Mouse (Mus musculus) stomach, embryonic 15.5 days (tissue): Measurements from ENCODE around the gene Pcolce. TPM values are rescaled to one million over a fixed set of nuclear protein-coding genes. Genes with fewer than 3 reads are reported as not detected.
"Not testable (repeated sequence)": the region's sequence is repeated elsewhere in the genome, so short reads cannot be mapped to it uniquely, and the experiment has no call there.

Experiments
- ATAC-seq: fragments of 200-750 bp; cut with Nextera tagmentation; 2 replicates; pipeline ENCODE4 v1.8.0; 2017; ENCODE audit warnings: low read depth, moderate number of reproducible peaks, moderate TSS enrichment; ENCODE audit not compliant: insufficient read depth, low FRiP score
- H3K27ac ChIP-seq: fragments of 300-500 bp; sonication (generic); 2 replicates; pipeline ENCODE4 v1.5.1; 2015; ENCODE audit warnings: mild to moderate bottlenecking, inconsistent platforms
- H3K27me3 ChIP-seq: fragments of 300-500 bp; sonication (generic); replicated peaks from 2 replicates; pipeline ENCODE4 v1.6.1; 2015; ENCODE audit warnings: inconsistent platforms
- H3K36me3 ChIP-seq: fragments of 300-500 bp; sonication (generic); 2 replicates; pipeline ENCODE4 v1.6.1; 2015; ENCODE audit warnings: inconsistent platforms
- H3K4me1 ChIP-seq: fragments of 300-500 bp; sonication (generic); 2 replicates; pipeline ENCODE4 v1.6.1; 2015; ENCODE audit warnings: inconsistent platforms
- H3K4me2 ChIP-seq: fragments of 300-500 bp; sonication (generic); 2 replicates; pipeline ENCODE4 v1.6.1; 2015; ENCODE audit warnings: mild to moderate bottlenecking, inconsistent platforms
- H3K4me3 ChIP-seq: fragments of 300-500 bp; sonication (generic); replicated peaks from 2 replicates; pipeline ENCODE4 v1.5.1; 2015; ENCODE audit warnings: inconsistent platforms
- H3K9ac ChIP-seq: fragments of 300-500 bp; sonication (generic); 2 replicates; pipeline ENCODE4 v1.6.1; 2015; ENCODE audit warnings: inconsistent platforms
- H3K9me3 ChIP-seq: fragments of 300-500 bp; sonication (generic); 2 replicates; pipeline ENCODE4 v1.6.1; 2016; ENCODE audit warnings: inconsistent platforms
- WGBS: fragments of 180-500 bp; shearing (Covaris S2); methylation state at CpG from one replicate; pipeline ENCODE4 v1.1.7; 2015; 5-methylcytosine and 5-hydroxymethylcytosine counted together
- polyA plus RNA-seq: library from polyadenylated mRNA; unstranded; fragments of >200 nt; fragmentation: Nextera tagmentation; extraction: Ambion mirVana; gene quantifications from 2 replicates; pipeline ENCODE4 v1.2.1, GENCODE M21; 2015

Gene Pcolce
- polyA plus RNA-seq, 1 experiment from 2014 or later, result 115 TPM

GRCm38 (mm10) chr5:137628498-137629305, 15.1 kb upstream of the Pcolce start, which contains the start of the genes Fbxo24, Lrch4 and Gm20605:
Fbxo24 (minus strand) TSS chr5:137629002.
Lrch4 (plus strand) TSS chr5:137629121.
Gm20605 (plus strand) TSS chr5:137629175.
- H3K4me3 ChIP-seq, result peak within 1 kb of the TSS; percentile 79
- under 1% methylated on average over 46 of the region's 46 CpGs for WGBS
- ATAC-seq, result peak; percentile 94
- H3K9me3 ChIP-seq, result no peaks in the 10 kb centered on the region
- H3K4me2 ChIP-seq, result peak within 1 kb of the TSS; percentile 87
- peaks cover 33% of the 10 kb centered on the region for H3K4me1 ChIP-seq
- H3K36me3 ChIP-seq, result peaks cover 9% of the 10 kb centered on the region
- H3K9ac ChIP-seq, result peak within 1 kb of the TSS; percentile 83
- H3K27me3 ChIP-seq, result no peaks in the 10 kb centered on the region
- peak within 1 kb of the TSS; percentile 96 for H3K27ac ChIP-seq

GRCm38 (mm10) chr5:137627991-137628390, 14.4 kb upstream of the Pcolce start:
- ATAC-seq, result no peak
- H3K9ac ChIP-seq, result peak overlapping the region; percentile 31; the same call in 1 of the 2 replicates
- no peaks in the 10 kb centered on the region for H3K27me3 ChIP-seq
- peaks cover 31% of the 10 kb centered on the region for H3K4me1 ChIP-seq
- peak overlapping the region; percentile 79 for H3K4me3 ChIP-seq
- peak overlapping the region; percentile 93 for H3K27ac ChIP-seq
- H3K9me3 ChIP-seq, result no peaks in the 10 kb centered on the region
- WGBS, result 2% methylated on average over 9 of the region's 9 CpGs
- H3K4me2 ChIP-seq, result peak overlapping the region; percentile 78
- H3K36me3 ChIP-seq, result peaks cover 5% of the 10 kb centered on the region; the same call in 1 of the 2 replicates

- H3K9me3 ChIP-seq, result no peaks in the 10 kb centered on the region
- no peaks in the 10 kb centered on the region for H3K36me3 ChIP-seq
- no peak overlapping the region for H3K9ac ChIP-seq
- no peak overlapping the region for H3K4me3 ChIP-seq
- H3K4me1 ChIP-seq, result peaks cover 2% of the 10 kb centered on the region; the same call in 1 of the 2 replicates
- 72% methylated on average over 11 of the region's 11 CpGs for WGBS
- no peaks in the 10 kb centered on the region for H3K27me3 ChIP-seq
- no peak overlapping the region for H3K27ac ChIP-seq
- no peak for ATAC-seq
- H3K4me2 ChIP-seq, result no peak overlapping the region
Measured at GRCm38 (mm10) chr5:137623937-137624530, 10.4 kb upstream of the Pcolce start.

DNA sequence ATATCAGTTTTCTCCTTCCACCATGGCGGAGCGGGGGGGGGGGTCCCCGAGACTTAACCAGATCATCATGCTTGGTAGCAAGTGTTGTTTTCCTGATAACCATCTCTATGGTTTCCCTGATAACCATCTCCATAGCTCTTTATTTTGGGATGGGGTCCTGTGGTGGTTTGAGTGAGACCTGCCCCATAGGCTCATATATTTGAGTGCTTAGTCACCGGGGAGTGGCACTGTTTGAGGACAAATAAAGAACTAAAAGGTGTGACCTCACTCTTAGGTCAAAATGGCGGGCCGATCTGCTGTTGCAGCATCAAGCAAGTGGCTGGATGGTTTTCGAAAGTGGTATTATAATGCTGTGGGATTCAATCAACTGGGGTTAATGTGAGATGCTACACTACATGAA, 1.8 kb upstream of the Pcolce start:
- Histone ChIP-seq H3K4me3 (no peak overlapping the region), H3K27ac (no peak overlapping the region), H3K9me3 (no peaks in the 10 kb centered on the region), H3K4me1 (peaks cover 35% of the 10 kb centered on the region), H3K36me3 (no peaks in the 10 kb centered on the region), H3K27me3 (no peaks in the 10 kb centered on the region), H3K4me2 (no peak overlapping the region), H3K9ac (no peak overlapping the region)
- ATAC-seq, result no peak
- 72% methylated on average over 7 of the region's 7 CpGs for WGBS

DNA sequence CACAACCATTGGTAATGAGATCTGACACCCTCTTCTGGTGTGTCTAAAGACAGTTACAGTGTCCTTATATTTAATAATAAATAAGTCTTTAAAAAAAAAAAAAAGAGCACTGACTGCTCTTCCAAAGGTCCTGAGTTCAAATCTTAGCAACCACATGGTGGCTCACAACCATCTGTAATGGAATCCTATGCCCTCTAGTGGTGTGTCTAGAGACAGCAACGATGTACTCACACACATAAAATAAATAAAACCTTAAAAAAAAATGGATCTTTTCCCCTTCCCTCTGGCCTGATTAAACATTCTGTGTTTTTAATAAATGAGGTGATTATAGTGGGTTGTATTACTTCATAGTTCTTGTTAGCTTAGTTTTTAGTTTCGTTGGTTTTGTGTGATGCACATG, 1.3 kb upstream of the Pcolce start:
- WGBS, result 93% methylated on average over 2 of the region's 2 CpGs
- H3K4me2 ChIP-seq, H3K27me3 ChIP-seq, H3K27ac ChIP-seq, ATAC-seq, H3K36me3 ChIP-seq, H3K9ac ChIP-seq, H3K4me3 ChIP-seq, H3K9me3 ChIP-seq: not testable (repeated sequence)
- H3K4me1 ChIP-seq, result peaks cover 38% of the 10 kb centered on the region

DNA sequence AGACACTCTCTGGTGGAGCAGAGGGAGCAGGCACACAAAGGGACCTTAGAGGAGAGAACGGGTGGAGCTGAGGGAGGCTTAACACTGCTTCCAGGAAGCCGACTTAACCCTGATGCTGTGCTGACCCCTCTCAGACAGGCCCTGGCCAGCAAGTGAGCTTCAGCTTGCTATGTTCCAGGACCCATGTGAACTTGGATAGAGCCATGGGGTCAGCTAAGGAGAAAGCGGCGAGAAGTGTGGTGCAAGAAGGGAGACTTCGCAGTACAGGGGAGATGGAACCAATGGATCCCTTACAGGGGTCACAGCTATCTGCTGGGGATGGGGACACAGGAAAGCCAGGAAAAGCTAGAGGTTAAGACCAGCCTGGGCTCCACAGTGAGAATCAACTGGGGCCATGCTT, 508 bp downstream of the Pcolce start:
- Histone ChIP-seq H3K27ac (peak overlapping the region; percentile 72), H3K4me2 (0 out of 2 replicates have a peak overlapping the region, but pooled peaks have one; percentile 8), H3K9me3 (no peaks in the 10 kb centered on the region), H3K36me3 (no peaks in the 10 kb centered on the region), H3K27me3 (no peaks in the 10 kb centered on the region), H3K9ac (no peak overlapping the region), H3K4me3 (no peak overlapping the region), H3K4me1 (peaks cover 48% of the 10 kb centered on the region)
- WGBS, result 63% methylated on average over 5 of the region's 5 CpGs
- ATAC-seq, result no peak

DNA sequence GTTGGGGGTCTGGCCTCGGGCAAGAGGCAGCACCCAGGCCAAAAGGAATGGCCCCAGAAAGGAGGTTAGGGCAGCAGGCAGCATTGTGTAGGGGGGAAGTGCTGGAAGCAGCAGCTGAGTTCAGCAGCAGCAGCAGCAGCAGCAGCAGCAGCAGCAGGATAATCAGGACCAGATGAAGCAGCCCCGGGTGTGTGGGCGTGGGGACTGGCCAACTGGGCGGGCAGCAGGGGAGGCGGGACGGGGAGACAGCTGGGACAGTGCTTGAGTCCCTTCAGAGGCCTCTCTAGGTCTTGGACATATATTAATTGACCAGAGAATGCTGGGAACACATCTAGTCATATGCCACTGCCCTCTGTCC, 2.4 kb downstream of the Pcolce start:
- Histone ChIP-seq H3K9ac (0 out of 2 replicates have a peak overlapping the region, but pooled peaks have one; percentile 5), H3K9me3 (no peaks in the 10 kb centered on the region), H3K4me1 (peaks cover 52% of the 10 kb centered on the region), H3K27ac (peak overlapping the region; percentile 83), H3K36me3 (no peaks in the 10 kb centered on the region), H3K4me3 (peak overlapping the region; percentile 34), H3K4me2 (peak overlapping the region; percentile 49), H3K27me3 (no peaks in the 10 kb centered on the region)
- ATAC-seq, result 0 out of 2 replicates have a peak, but pooled peaks have one; percentile 36
- 11% methylated on average over 6 of the region's 6 CpGs for whole genome bisulfite sequencing

DNA sequence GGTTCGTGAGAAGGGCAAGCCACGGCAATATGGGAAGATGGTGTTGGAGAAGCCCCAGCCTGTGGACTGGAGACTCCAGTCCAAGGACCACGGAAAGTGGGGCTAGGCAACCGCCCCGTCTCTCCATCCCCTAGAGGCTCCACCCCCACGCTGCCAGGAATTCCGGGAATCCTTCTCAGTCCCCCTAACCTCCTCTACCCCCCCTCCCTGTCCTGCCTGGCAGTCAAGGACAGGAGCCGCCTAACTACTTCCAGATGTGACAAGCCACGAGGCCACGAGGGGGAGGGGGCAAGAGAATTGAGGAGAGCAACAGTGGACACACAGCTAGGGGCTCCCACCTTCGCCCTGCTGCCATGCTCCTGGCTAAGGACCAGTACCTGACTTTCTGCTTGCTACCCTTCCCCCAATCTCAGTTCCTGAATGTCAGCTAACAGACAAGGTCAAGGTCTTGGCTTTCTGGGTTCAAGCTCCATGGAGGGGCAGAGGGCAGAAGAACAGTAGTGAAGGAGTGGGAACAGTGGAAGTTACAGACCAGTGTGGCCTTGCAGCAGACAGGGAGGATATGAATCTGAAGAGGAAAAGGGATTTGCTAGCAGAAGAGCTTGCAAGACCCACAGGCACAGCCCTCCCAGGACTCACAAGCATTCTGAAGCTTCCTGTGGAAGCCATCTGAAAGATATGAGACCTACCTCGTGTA, 2.9 kb downstream of the Pcolce start:
- H3K4me2 ChIP-seq, result peak overlapping the region; percentile 49
- 0 out of 2 replicates have a peak overlapping the region, but pooled peaks have one; percentile 5 for H3K9ac ChIP-seq
- H3K9me3 ChIP-seq, result no peaks in the 10 kb centered on the region
- H3K4me3 ChIP-seq, result peak overlapping the region; percentile 34
- no peaks in the 10 kb centered on the region for H3K36me3 ChIP-seq
- WGBS, result 5% methylated on average over 12 of the region's 12 CpGs
- peaks cover 52% of the 10 kb centered on the region for H3K4me1 ChIP-seq
- ATAC-seq, result peak; percentile 40; the same call in 1 of the 2 replicates
- H3K27ac ChIP-seq, result peak overlapping the region; percentile 83
- H3K27me3 ChIP-seq, result no peaks in the 10 kb centered on the region

GRCm38 (mm10) chr5:137610056-137610455, 3.5 kb downstream of the Pcolce start:
- Histone ChIP-seq H3K4me3 (peak overlapping the region; percentile 34), H3K9ac (no peak overlapping the region), H3K4me2 (peak overlapping the region; percentile 49), H3K9me3 (no peaks in the 10 kb centered on the region), H3K27me3 (no peaks in the 10 kb centered on the region), H3K36me3 (no peaks in the 10 kb centered on the region), H3K4me1 (peaks cover 52% of the 10 kb centered on the region), H3K27ac (peak overlapping the region; percentile 83; the same call in 1 of the 2 replicates)
- 64% methylated on average over 4 of the region's 4 CpGs for WGBS
- ATAC-seq, result no peak

- 0 out of 2 replicates have a peak overlapping the region, but pooled peaks have one; percentile 49 for H3K4me2 ChIP-seq
- no peak overlapping the region for H3K9ac ChIP-seq
- H3K27me3 ChIP-seq, result no peaks in the 10 kb centered on the region
- ATAC-seq, result no peak
- WGBS, result 57% methylated on average over 3 of the region's 3 CpGs
- H3K4me1 ChIP-seq, result peaks cover 52% of the 10 kb centered on the region
- no peaks in the 10 kb centered on the region for H3K36me3 ChIP-seq
- no peak overlapping the region for H3K4me3 ChIP-seq
- H3K9me3 ChIP-seq, result no peaks in the 10 kb centered on the region
- no peak overlapping the region for H3K27ac ChIP-seq
Measured at GRCm38 (mm10) chr5:137609292-137609691, 4.3 kb downstream of the Pcolce start.

DNA sequence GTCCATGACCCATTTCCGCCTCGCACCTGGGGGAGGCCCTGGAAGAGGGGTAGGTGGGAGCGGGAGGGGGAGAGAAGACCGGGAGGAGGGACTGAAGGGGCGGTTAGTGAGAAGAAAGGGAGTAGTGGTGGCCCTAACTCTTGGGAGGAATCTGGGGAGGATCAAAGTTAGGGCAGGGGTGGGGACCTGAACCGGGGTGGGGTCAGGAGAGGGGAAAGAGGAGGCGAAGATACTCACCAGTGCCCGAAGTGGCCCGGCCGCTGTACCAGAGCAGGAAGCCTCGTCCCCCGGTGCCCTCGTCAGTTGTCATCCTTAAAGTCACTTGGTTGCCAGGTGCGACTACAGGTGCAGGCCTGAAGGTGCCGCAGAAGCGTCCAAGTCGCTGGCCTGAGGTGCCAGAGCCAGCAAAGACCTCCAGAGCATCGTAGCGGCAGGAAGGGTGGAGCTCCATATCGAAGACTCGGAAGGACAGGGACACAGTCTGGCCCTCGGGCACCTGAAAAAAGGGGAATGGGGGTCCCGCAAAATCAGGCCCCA, 4.9 kb downstream of the Pcolce start:
- peak overlapping the region; percentile 7; the same call in 1 of the 2 replicates for H3K4me3 ChIP-seq
- no peaks in the 10 kb centered on the region for H3K27me3 ChIP-seq
- H3K4me2 ChIP-seq, result peak overlapping the region; percentile 32
- no peak overlapping the region for H3K27ac ChIP-seq
- H3K4me1 ChIP-seq, result peaks cover 50% of the 10 kb centered on the region
- no peaks in the 10 kb centered on the region for H3K36me3 ChIP-seq
- 27% methylated on average over 23 of the region's 23 CpGs for WGBS
- no peaks in the 10 kb centered on the region for H3K9me3 ChIP-seq
- ATAC-seq, result no peak
- no peak overlapping the region for H3K9ac ChIP-seq
